Mouse (Mus musculus): Measurements from ENCODE around the gene Gm13275. TPM values are rescaled to one million over a fixed set of nuclear protein-coding genes. Genes with fewer than 3 reads are reported as not detected.

Gm13275 gene
- polyA plus RNA-seq, 1 experiment from 2014 or later = not detected

Other genes with a start within 250 kb of the Gm13275 start
- gene Ifna15, start 236.2 kb upstream of the Gm13275 start, polyA plus RNA-seq (2015; fragmentation: Nextera tagmentation; extraction: Ambion mirVana) = not detected in 2 replicates
- gene Ifna14, start 222.7 kb upstream of the Gm13275 start, polyA plus RNA-seq (2015; fragmentation: Nextera tagmentation; extraction: Ambion mirVana) = not detected in 2 replicates
- not detected in 2 replicates for gene Ifna9, start 202.1 kb upstream of the Gm13275 start, polyA plus RNA-seq (2015; fragmentation: Nextera tagmentation; extraction: Ambion mirVana)
- not detected in 2 replicates for gene Ifna12, start 191.1 kb upstream of the Gm13275 start, polyA plus RNA-seq (2015; fragmentation: Nextera tagmentation; extraction: Ambion mirVana)
- gene C87499, start 160.1 kb upstream of the Gm13275 start, polyA plus RNA-seq (2015; fragmentation: Nextera tagmentation; extraction: Ambion mirVana) = not detected in 2 replicates
- gene Ifna13, start 150.0 kb upstream of the Gm13275 start, polyA plus RNA-seq (2015; fragmentation: Nextera tagmentation; extraction: Ambion mirVana) = not detected in 2 replicates
- gene Ifna16, start 117.6 kb upstream of the Gm13275 start, polyA plus RNA-seq (2015; fragmentation: Nextera tagmentation; extraction: Ambion mirVana) = not detected in 2 replicates
- not detected in 2 replicates for gene Ifna2, start 110.6 kb upstream of the Gm13275 start, polyA plus RNA-seq (2015; fragmentation: Nextera tagmentation; extraction: Ambion mirVana)
- gene Ifnab, start 103.1 kb upstream of the Gm13275 start, polyA plus RNA-seq (2015; fragmentation: Nextera tagmentation; extraction: Ambion mirVana) = not detected in 2 replicates
- 1.3 and 1.5 TPM in 2 replicates for gene Gm26566, start 72.7 kb upstream of the Gm13275 start, polyA plus RNA-seq (2015; fragmentation: Nextera tagmentation; extraction: Ambion mirVana)
- gene Klhl9, start 72.0 kb upstream of the Gm13275 start, polyA plus RNA-seq (2015; fragmentation: Nextera tagmentation; extraction: Ambion mirVana) = 90.3 and 104 TPM in 2 replicates
- gene Gm13271, start 39.6 kb upstream of the Gm13275 start, polyA plus RNA-seq (2015; fragmentation: Nextera tagmentation; extraction: Ambion mirVana) = not detected in 2 replicates
- not detected in 2 replicates for gene Gm13283, start 34.4 kb upstream of the Gm13275 start, polyA plus RNA-seq (2015; fragmentation: Nextera tagmentation; extraction: Ambion mirVana)
- not detected in 2 replicates for gene Gm13290, start 20.7 kb upstream of the Gm13275 start, polyA plus RNA-seq (2015; fragmentation: Nextera tagmentation; extraction: Ambion mirVana)
- gene Gm13289, start 17.6 kb upstream of the Gm13275 start, polyA plus RNA-seq (2015; fragmentation: Nextera tagmentation; extraction: Ambion mirVana) = not detected in 2 replicates
- not detected in 2 replicates for gene Gm13272, start 14.6 kb upstream of the Gm13275 start, polyA plus RNA-seq (2015; fragmentation: Nextera tagmentation; extraction: Ambion mirVana)
- not detected in 2 replicates for gene Ifnz, start 12.4 kb upstream of the Gm13275 start, polyA plus RNA-seq (2015; fragmentation: Nextera tagmentation; extraction: Ambion mirVana)
- gene Gm13276, start 8.8 kb upstream of the Gm13275 start, polyA plus RNA-seq (2015; fragmentation: Nextera tagmentation; extraction: Ambion mirVana) = not detected in 2 replicates
- gene Gm13277, start 5.9 kb upstream of the Gm13275 start, polyA plus RNA-seq (2015; fragmentation: Nextera tagmentation; extraction: Ambion mirVana) = not detected in 2 replicates
- gene Gm13278, start 2.9 kb upstream of the Gm13275 start, polyA plus RNA-seq (2015; fragmentation: Nextera tagmentation; extraction: Ambion mirVana) = not detected in 2 replicates
- gene Gm13279, start 2.9 kb downstream of the Gm13275 start, polyA plus RNA-seq (2015; fragmentation: Nextera tagmentation; extraction: Ambion mirVana) = not detected in 2 replicates
- 0.21 TPM in 1 of 2 replicates, not detected in the other for gene Gm13285, start 5.2 kb downstream of the Gm13275 start, polyA plus RNA-seq (2015; fragmentation: Nextera tagmentation; extraction: Ambion mirVana)
- gene Gm13287, start 8.8 kb downstream of the Gm13275 start, polyA plus RNA-seq (2015; fragmentation: Nextera tagmentation; extraction: Ambion mirVana) = not detected in 2 replicates
- gene Gm13288, start 11.0 kb downstream of the Gm13275 start, polyA plus RNA-seq (2015; fragmentation: Nextera tagmentation; extraction: Ambion mirVana) = not detected in 2 replicates
- gene Ifna7, start 21.7 kb downstream of the Gm13275 start, polyA plus RNA-seq (2015; fragmentation: Nextera tagmentation; extraction: Ambion mirVana) = not detected in 2 replicates
- not detected in 2 replicates for gene Ifna11, start 25.5 kb downstream of the Gm13275 start, polyA plus RNA-seq (2015; fragmentation: Nextera tagmentation; extraction: Ambion mirVana)
- gene Ifna6, start 32.9 kb downstream of the Gm13275 start, polyA plus RNA-seq (2015; fragmentation: Nextera tagmentation; extraction: Ambion mirVana) = not detected in 2 replicates
- gene Ifna5, start 41.0 kb downstream of the Gm13275 start, polyA plus RNA-seq (2015; fragmentation: Nextera tagmentation; extraction: Ambion mirVana) = not detected in 2 replicates
- not detected in 2 replicates for gene Ifna4, start 47.4 kb downstream of the Gm13275 start, polyA plus RNA-seq (2015; fragmentation: Nextera tagmentation; extraction: Ambion mirVana)
- not detected in 2 replicates for gene Ifna1, start 55.6 kb downstream of the Gm13275 start, polyA plus RNA-seq (2015; fragmentation: Nextera tagmentation; extraction: Ambion mirVana)
- not detected in 2 replicates for gene Ifne, start 85.7 kb downstream of the Gm13275 start, polyA plus RNA-seq (2015; fragmentation: Nextera tagmentation; extraction: Ambion mirVana)